Mouse (Mus musculus): ENCODE results near the gene Exph5. TPM values are rescaled to one million over a fixed set of nuclear protein-coding genes. Genes with fewer than 3 reads are reported as not detected.
A peak's percentile ranks its signal among the peaks of the same experiment; 100 is the strongest.

The Exph5 gene
- polyA plus RNA-seq, 1 experiment from 2014 or later: 0.14 TPM

- Histone ChIP-seq H3K4me3 (ENCODE audit: low read length) (no peak overlapping the region), H3K27me3 (ENCODE audit: control insufficient read depth, insufficient read depth, low read length) (no peaks in the 10 kb centered on the region), H3K9ac (ENCODE audit: low read length) (no peak overlapping the region), H3K4me1 (ENCODE audit: control insufficient read depth, insufficient read depth, low read length) (peaks cover 5% of the 10 kb centered on the region; the same call in 1 of the 2 replicates), H3K27ac (ENCODE audit: low read length) (peak overlapping the region; percentile 53), H3K9me3 (replicated peaks; ENCODE audit: control insufficient read depth, low read length) (no peaks in the 10 kb centered on the region), H3K4me2 (ENCODE audit: low read depth, low read length) (no peak overlapping the region), H3K36me3 (ENCODE audit: control insufficient read depth, insufficient read depth) (no peaks in the 10 kb centered on the region)
- 50% methylated on average over 4 of the region's 4 CpGs for WGBS
- 0 out of 2 replicates have a peak, but pooled peaks have one; percentile 37 for ATAC-seq (replicated peaks; ENCODE audit: extremely low read depth, insufficient read depth, low FRiP score)
These were observed 74.4 kb downstream of the Exph5 start for GRCm38 (mm10) chr9:53375907-53376306.

- Histone ChIP-seq H3K36me3 (ENCODE audit: control insufficient read depth, insufficient read depth) (no peaks in the 10 kb centered on the region), H3K4me1 (ENCODE audit: control insufficient read depth, insufficient read depth, low read length) (peaks cover 5% of the 10 kb centered on the region; the same call in 1 of the 2 replicates), H3K9ac (ENCODE audit: low read length) (no peak overlapping the region), H3K27ac (ENCODE audit: low read length) (no peak overlapping the region), H3K4me2 (ENCODE audit: low read depth, low read length) (no peak overlapping the region), H3K4me3 (ENCODE audit: low read length) (no peak overlapping the region), H3K27me3 (ENCODE audit: control insufficient read depth, insufficient read depth, low read length) (no peaks in the 10 kb centered on the region), H3K9me3 (replicated peaks; ENCODE audit: control insufficient read depth, low read length) (no peaks in the 10 kb centered on the region)
- 83% methylated on average over 13 of the region's 13 CpGs for WGBS
- ATAC-seq (replicated peaks; ENCODE audit: extremely low read depth, insufficient read depth, low FRiP score): no peak
These were observed 75.3 kb downstream of the Exph5 start for GRCm38 (mm10) chr9:53376820-53377219.

- Histone ChIP-seq H3K4me3 (ENCODE audit: low read length) (no peak overlapping the region), H3K27me3 (ENCODE audit: control insufficient read depth, insufficient read depth, low read length) (no peaks in the 10 kb centered on the region), H3K9ac (ENCODE audit: low read length) (no peak overlapping the region), H3K9me3 (replicated peaks; ENCODE audit: control insufficient read depth, low read length) (no peaks in the 10 kb centered on the region), H3K36me3 (ENCODE audit: control insufficient read depth, insufficient read depth) (no peaks in the 10 kb centered on the region), H3K4me2 (ENCODE audit: low read depth, low read length) (no peak overlapping the region), H3K4me1 (ENCODE audit: control insufficient read depth, insufficient read depth, low read length) (peaks cover 5% of the 10 kb centered on the region; the same call in 1 of the 2 replicates), H3K27ac (ENCODE audit: low read length) (no peak overlapping the region)
- WGBS: 28% methylated on average over 5 of the region's 5 CpGs
- no peak for ATAC-seq (replicated peaks; ENCODE audit: extremely low read depth, insufficient read depth, low FRiP score)
These were observed 76.1 kb downstream of the Exph5 start for GRCm38 (mm10) chr9:53377597-53377996.

GRCm38 (mm10) chr9:53378171-53378570 is 76.7 kb downstream of the Exph5 start:
- Histone ChIP-seq H3K9me3 (replicated peaks; ENCODE audit: control insufficient read depth, low read length) (no peaks in the 10 kb centered on the region), H3K27me3 (ENCODE audit: control insufficient read depth, insufficient read depth, low read length) (no peaks in the 10 kb centered on the region), H3K9ac (ENCODE audit: low read length) (no peak overlapping the region), H3K27ac (ENCODE audit: low read length) (no peak overlapping the region), H3K4me3 (ENCODE audit: low read length) (no peak overlapping the region), H3K4me1 (ENCODE audit: control insufficient read depth, insufficient read depth, low read length) (peaks cover 5% of the 10 kb centered on the region; the same call in 1 of the 2 replicates), H3K4me2 (ENCODE audit: low read depth, low read length) (no peak overlapping the region), H3K36me3 (ENCODE audit: control insufficient read depth, insufficient read depth) (no peaks in the 10 kb centered on the region)
- no peak for ATAC-seq (replicated peaks; ENCODE audit: extremely low read depth, insufficient read depth, low FRiP score)
- whole genome bisulfite sequencing: 76% methylated on average over 3 of the region's 3 CpGs

- Histone ChIP-seq H3K36me3 (ENCODE audit: control insufficient read depth, insufficient read depth) (no peaks in the 10 kb centered on the region), H3K4me3 (ENCODE audit: low read length) (no peak overlapping the region), H3K4me2 (ENCODE audit: low read depth, low read length) (no peak overlapping the region), H3K4me1 (ENCODE audit: control insufficient read depth, insufficient read depth, low read length) (peaks cover 5% of the 10 kb centered on the region; the same call in 1 of the 2 replicates), H3K27me3 (ENCODE audit: control insufficient read depth, insufficient read depth, low read length) (no peaks in the 10 kb centered on the region), H3K27ac (ENCODE audit: low read length) (no peak overlapping the region), H3K9ac (ENCODE audit: low read length) (no peak overlapping the region), H3K9me3 (replicated peaks; ENCODE audit: control insufficient read depth, low read length) (no peaks in the 10 kb centered on the region)
- no peak for ATAC-seq (replicated peaks; ENCODE audit: extremely low read depth, insufficient read depth, low FRiP score)
- 50% methylated on average over 2 of the region's 2 CpGs for WGBS
These were observed 79.1 kb downstream of the Exph5 start for GRCm38 (mm10) chr9:53380595-53380994.

GRCm38 (mm10) chr9:53381113-53381615 is 79.7 kb downstream of the Exph5 start:
- ATAC-seq (replicated peaks; ENCODE audit: extremely low read depth, insufficient read depth, low FRiP score): no peak
- 77% methylated on average over 5 of the region's 5 CpGs for WGBS

GRCm38 (mm10) chr9:53383951-53384866 is 82.7 kb downstream of the Exph5 start, which contains the start of gene Kdelc2:
Kdelc2 (plus strand) TSS chr9:53384025.
- peak; percentile 94 for ATAC-seq (replicated peaks; ENCODE audit: extremely low read depth, insufficient read depth, low FRiP score)
- H3K4me2 ChIP-seq (ENCODE audit: low read depth, low read length): peak within 1 kb of the TSS; percentile 74
- under 1% methylated on average over 65 of the region's 75 CpGs for WGBS

More at GRCm38 (mm10) chr9:53381113-53381615, 79.7 kb downstream of the Exph5 start:
- Histone ChIP-seq H3K9ac (ENCODE audit: low read length) (no peak overlapping the region), H3K27ac (ENCODE audit: low read length) (no peak overlapping the region), H3K4me3 (ENCODE audit: low read length) (no peak overlapping the region), H3K4me2 (ENCODE audit: low read depth, low read length) (no peak overlapping the region), H3K27me3 (ENCODE audit: control insufficient read depth, insufficient read depth, low read length) (no peaks in the 10 kb centered on the region), H3K9me3 (replicated peaks; ENCODE audit: control insufficient read depth, low read length) (no peaks in the 10 kb centered on the region), H3K36me3 (ENCODE audit: control insufficient read depth, insufficient read depth) (no peaks in the 10 kb centered on the region), H3K4me1 (ENCODE audit: control insufficient read depth, insufficient read depth, low read length) (peaks cover 5% of the 10 kb centered on the region; the same call in 1 of the 2 replicates)

GRCm38 (mm10) chr9:53384873-53385272 is 83.4 kb downstream of the Exph5 start:
- Histone ChIP-seq H3K27me3 (ENCODE audit: control insufficient read depth, insufficient read depth, low read length) (no peaks in the 10 kb centered on the region), H3K27ac (ENCODE audit: low read length) (peak overlapping the region; percentile 94), H3K4me2 (ENCODE audit: low read depth, low read length) (peak overlapping the region; percentile 74), H3K4me3 (ENCODE audit: low read length) (peak overlapping the region; percentile 78), H3K9ac (ENCODE audit: low read length) (peak overlapping the region; percentile 95), H3K4me1 (ENCODE audit: control insufficient read depth, insufficient read depth, low read length) (no peaks in the 10 kb centered on the region), H3K9me3 (replicated peaks; ENCODE audit: control insufficient read depth, low read length) (no peaks in the 10 kb centered on the region), H3K36me3 (ENCODE audit: control insufficient read depth, insufficient read depth) (no peaks in the 10 kb centered on the region)
- WGBS: 10% methylated on average over 8 of the region's 8 CpGs
- ATAC-seq (replicated peaks; ENCODE audit: extremely low read depth, insufficient read depth, low FRiP score): no peak

More at GRCm38 (mm10) chr9:53383951-53384866, 82.7 kb downstream of the Exph5 start, which contains the start of gene Kdelc2:
- no peaks in the 10 kb centered on the region for H3K4me1 ChIP-seq (ENCODE audit: control insufficient read depth, insufficient read depth, low read length)
- peak within 1 kb of the TSS; percentile 78 for H3K4me3 ChIP-seq (ENCODE audit: low read length)
- H3K9ac ChIP-seq (ENCODE audit: low read length): peak within 1 kb of the TSS; percentile 95
- peak within 1 kb of the TSS; percentile 94 for H3K27ac ChIP-seq (ENCODE audit: low read length)
- no peaks in the 10 kb centered on the region for H3K27me3 ChIP-seq (ENCODE audit: control insufficient read depth, insufficient read depth, low read length)
- no peaks in the 10 kb centered on the region for H3K9me3 ChIP-seq (replicated peaks; ENCODE audit: control insufficient read depth, low read length)
- no peaks in the 10 kb centered on the region for H3K36me3 ChIP-seq (ENCODE audit: control insufficient read depth, insufficient read depth)

GRCm38 (mm10) chr9:53387431-53387830 is 86.0 kb downstream of the Exph5 start:
- no peak for ATAC-seq (replicated peaks; ENCODE audit: extremely low read depth, insufficient read depth, low FRiP score)
- Histone ChIP-seq H3K36me3 (ENCODE audit: control insufficient read depth, insufficient read depth) (no peaks in the 10 kb centered on the region), H3K27ac (ENCODE audit: low read length) (no peak overlapping the region), H3K9me3 (replicated peaks; ENCODE audit: control insufficient read depth, low read length) (no peaks in the 10 kb centered on the region), H3K9ac (ENCODE audit: low read length) (no peak overlapping the region), H3K4me3 (ENCODE audit: low read length) (no peak overlapping the region), H3K4me2 (ENCODE audit: low read depth, low read length) (no peak overlapping the region), H3K27me3 (ENCODE audit: control insufficient read depth, insufficient read depth, low read length) (no peaks in the 10 kb centered on the region), H3K4me1 (ENCODE audit: control insufficient read depth, insufficient read depth, low read length) (no peaks in the 10 kb centered on the region)
- WGBS: 63% methylated on average over 2 of the region's 2 CpGs

All from heart, embryonic 16.5 days (tissue).